Mouse (Mus musculus) small intestine, adult 2 months (tissue): ENCODE measurements at regions not wholly inside any gene's neighbourhood (a gene's known extent, or its start where the extent isn't known, plus 50 kb on each side); places are given as distances from the start of the nearest gene placed in this dataset.

ENCODE experiments used
- CTCF ChIP-seq: fragments of 200-500 bp; IDR thresholded peaks from 2 replicates; pipeline ENCODE4 v1.5.1; 2012; ENCODE audit warnings: low read depth, mild to moderate bottlenecking, control low read depth, inconsistent platforms, low read length, moderate library complexity, mixed read lengths; ENCODE audit not compliant: insufficient replicate concordance, insufficient read length; ENCODE audit errors: extremely low read depth
- POLR2A ChIP-seq: fragments of 200-500 bp; IDR thresholded peaks from 2 replicates; pipeline ENCODE4 v1.6.1; 2012; ENCODE audit warnings: low read depth, mild to moderate bottlenecking, control low read depth, inconsistent platforms, low read length, moderate library complexity

DNA sequence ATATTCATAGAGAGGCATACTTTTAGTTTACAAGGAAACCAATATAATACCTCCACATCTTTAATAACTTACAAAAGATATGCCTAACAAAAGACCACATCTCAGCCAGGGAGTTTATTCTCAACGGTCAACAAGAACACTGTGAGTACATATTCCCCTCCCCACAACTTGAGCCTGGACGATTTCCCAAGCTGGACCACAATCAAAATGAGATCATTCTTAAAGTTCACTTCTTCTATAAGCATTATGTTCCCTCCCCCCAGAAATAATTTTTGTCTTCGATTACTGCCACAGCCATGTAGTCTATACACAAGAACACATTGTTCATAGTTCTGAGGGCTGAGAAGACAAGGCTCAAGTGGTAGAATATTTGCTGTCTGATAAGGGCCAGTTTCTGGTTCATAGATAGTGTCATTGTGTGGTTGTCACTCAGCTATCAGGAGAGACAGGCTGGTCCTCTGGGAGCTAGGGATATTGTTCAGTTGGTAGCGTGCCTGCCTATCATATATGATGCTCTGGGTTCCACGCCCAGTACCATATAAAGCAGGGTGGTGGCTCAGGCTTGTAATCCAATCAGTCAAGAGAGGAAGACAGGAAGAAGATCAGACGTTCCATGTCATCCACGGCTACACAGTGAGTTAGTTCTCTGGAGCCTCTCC is 153.9 kb downstream of the Mreg start:
- TF ChIP-seq POLR2A (no peak), CTCF (no peak)
